Mouse (Mus musculus): ENCODE data around the gene Gm8138. TPM values are rescaled to one million over a fixed set of nuclear protein-coding genes. Genes with fewer than 3 reads are reported as not detected.

Gene Gm8138
- not detected for total RNA-seq (2023)

DNA sequence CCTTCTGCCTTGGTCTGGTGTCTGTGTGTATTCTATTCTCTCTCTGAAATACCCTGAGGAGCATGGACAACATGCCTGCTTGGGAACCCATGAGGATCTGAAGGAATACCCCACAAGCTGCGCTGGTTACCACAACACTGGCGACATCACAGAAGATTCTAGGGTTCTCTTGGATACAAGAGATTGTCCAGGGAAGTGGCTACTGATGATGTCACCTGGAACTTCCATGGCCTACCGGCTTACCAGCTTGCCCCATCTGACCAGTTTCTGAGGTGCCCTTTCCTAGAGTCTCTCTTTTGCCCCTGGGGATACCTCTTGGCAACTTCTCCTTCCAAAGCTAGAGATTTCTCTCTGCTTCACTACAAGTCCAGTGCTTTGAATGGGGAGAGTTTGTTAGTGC is at the start of gene Gm8138:
TSS of gene Gm8138 (minus strand) at position 101 of the 400 bp plus-strand sequence.

Other genes starting within 250 kb of the Gm8138 start
- not detected for gene Gm7233, start 236.5 kb downstream of the Gm8138 start, total RNA-seq (2023)
- not detected for gene Gm8122, start 181.0 kb downstream of the Gm8138 start, total RNA-seq (2023)
- gene Gm8126, start 157.7 kb downstream of the Gm8138 start, total RNA-seq (2023), result not detected
- gene Gm9732, start 141.3 kb downstream of the Gm8138 start, total RNA-seq (2023), result not detected
- not detected for gene Gm8127, start 122.5 kb downstream of the Gm8138 start, total RNA-seq (2023)
- not detected for gene 1700001F09Rik, start 68.5 kb downstream of the Gm8138 start, total RNA-seq (2023)
- gene Gm5799, start 127.2 kb upstream of the Gm8138 start, total RNA-seq (2023), result not detected
- not detected for gene Gm17654, start 162.8 kb upstream of the Gm8138 start, total RNA-seq (2023)
- not detected for gene Gm10375, start 191.7 kb upstream of the Gm8138 start, total RNA-seq (2023)